Mouse (Mus musculus) large intestine, adult 2 months (tissue): Measurements from ENCODE around the gene Immp1l. TPM values are rescaled to one million over a fixed set of nuclear protein-coding genes. Genes with fewer than 3 reads are reported as not detected.

ENCODE experiments used
- DNase-seq: peaks from one replicate; pipeline ENCODE4 v3.0.0-alpha.2; 2012; ENCODE audit warnings: low read depth, low spot score
- WGBS: fragments of 180-500 bp; shearing (Covaris S2); methylation state at CpG from one replicate; pipeline ENCODE4 v1.1.7; 2018; 5-methylcytosine and 5-hydroxymethylcytosine counted together
- polyA plus RNA-seq: library from polyadenylated mRNA; depleted of rRNA; stranded (reverse); fragments of >200 nt; gene quantifications from 2 replicates; pipeline ENCODE4 v1.2.3, GENCODE M21; 2012; rRNA removed

Immp1l gene
- polyA plus RNA-seq = 15.5 and 15.8 TPM in 2 replicates

DNA sequence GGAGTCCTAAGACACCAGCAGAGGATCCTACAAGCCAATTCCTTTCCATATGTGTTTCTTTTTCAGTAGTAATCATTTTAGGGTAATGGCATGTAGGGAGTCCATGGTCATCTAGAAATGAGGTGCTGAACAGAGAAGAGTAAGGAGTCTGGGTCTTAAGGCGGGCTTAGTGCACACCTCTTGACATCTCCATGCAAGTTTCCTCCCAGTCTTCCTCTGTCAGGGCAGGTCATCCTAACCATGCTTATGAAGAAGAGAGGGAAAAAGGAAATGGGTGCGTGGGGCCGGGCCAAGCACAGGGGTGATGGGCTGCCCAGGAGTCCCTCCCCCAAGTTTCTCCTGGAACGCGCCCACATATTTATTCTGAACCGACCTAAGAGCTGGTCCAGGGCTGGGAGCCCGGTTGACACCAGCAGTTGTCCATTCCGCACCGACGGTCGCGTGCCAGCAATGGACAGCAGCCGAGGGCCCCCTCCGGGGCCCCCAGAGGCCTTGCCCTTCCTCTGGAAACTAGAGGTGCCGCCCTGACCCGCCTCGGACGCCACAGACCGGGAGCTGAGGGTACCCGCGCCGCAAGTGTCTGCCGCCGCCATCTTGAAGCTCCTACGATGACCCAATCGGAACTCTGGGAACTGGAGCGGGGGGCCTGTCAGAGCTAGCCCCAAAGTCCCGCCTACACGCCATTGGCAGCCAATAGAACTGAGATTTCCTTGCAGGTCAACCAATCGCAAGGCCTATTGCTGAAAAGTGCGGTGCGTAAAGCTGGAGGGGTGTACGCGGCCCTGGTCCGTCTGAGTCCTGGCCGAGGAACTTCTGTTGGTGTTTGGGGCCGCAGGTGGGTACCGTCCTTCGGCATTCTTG, at the start of gene Immp1l, which contains the start of gene Elp4:
TSS of gene Immp1l (plus strand) at position 743 of the 861 bp plus-strand sequence.
TSS of gene Elp4 (minus strand) at position 669 of the 861 bp plus-strand sequence.
- peak; percentile 99 for DNase-seq
- under 1% methylated on average over 39 of the region's 39 CpGs for WGBS

DNA sequence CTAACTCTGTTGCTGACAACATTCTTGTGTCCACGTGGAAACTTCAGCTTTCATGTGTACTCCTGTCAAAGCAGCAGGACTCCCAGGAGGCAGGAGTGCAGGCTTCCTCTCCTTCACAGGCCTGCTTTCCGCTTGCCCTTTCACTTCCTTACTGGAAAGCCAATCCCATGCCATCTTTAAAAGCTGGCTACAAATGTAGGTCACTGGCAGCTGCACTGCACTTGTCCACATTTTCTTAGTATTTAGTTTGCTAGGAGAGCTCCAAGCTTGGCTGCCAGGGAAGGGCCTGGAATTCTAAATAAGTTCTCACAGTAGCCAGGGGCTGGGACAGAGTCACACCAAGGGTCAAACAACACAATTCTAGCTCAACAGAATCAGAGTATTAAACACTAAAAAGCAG, 49.7 kb upstream of the Immp1l start:
- 56% methylated on average over 2 of the region's 2 CpGs for whole genome bisulfite sequencing
- DNase-seq = no peak

DNA sequence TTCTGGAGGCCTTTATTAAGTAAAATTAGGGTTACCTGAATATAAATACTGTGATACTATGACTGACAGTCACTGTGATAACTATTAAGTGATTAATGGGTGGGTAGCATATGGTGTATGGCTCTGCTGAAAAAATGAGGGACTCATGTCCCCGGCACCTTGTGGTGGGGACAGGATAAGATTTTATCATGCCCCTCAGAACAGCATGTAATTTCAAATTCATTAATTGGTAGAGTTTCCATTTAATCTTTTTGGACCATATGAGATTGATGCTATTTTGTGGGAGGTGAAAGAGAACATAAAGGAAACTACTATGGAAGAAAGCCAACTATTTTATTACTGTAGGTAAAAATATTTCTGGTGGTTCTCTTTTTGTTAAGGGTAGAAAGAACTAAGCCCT, 31.0 kb upstream of the Immp1l start:
- DNase-seq = no peak
- 98% methylated on average over 1 of the region's 1 CpGs for WGBS

DNA sequence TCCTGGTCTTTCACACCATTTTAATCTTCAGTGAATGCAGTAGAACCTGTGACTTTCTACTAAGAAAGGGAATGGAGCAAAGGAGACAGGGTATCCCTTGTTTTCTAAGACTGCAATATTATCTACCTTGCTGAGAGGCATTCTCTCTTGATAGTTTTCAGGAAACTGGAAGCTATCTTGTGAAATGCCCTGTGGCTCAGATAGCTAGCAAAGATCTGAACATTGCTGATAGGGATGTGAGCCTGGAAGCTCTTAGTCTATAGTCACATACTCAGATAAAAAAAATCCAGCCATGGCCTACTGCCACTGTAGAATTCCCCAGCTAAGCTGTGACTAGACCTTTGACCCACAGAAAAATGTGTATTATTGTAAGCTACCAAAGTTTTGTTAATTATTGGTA, 13.6 kb upstream of the Immp1l start:
- no peak for DNase-seq

DNA sequence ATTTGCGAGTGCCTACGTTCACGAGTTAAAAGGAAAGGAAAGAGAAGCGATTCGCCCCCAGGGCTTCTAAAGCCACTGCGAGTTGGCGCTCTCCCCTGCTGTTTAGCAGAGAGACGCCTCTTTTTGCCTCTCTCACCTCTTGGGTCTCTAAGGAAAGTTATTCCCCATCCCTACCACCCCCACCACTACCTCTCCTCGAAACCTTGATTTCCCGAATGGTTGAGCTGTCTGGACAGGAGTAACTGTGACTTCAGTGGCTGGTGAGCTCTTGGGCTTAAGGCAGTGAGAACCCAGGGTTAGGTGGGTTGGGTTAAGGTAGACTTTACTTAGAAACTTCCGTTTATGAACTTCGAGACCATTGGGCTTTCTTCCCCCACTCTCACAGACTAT, 314 bp downstream of the Immp1l start:
- WGBS = under 1% methylated on average over 12 of the region's 12 CpGs
- peak; percentile 24 for DNase-seq

DNA sequence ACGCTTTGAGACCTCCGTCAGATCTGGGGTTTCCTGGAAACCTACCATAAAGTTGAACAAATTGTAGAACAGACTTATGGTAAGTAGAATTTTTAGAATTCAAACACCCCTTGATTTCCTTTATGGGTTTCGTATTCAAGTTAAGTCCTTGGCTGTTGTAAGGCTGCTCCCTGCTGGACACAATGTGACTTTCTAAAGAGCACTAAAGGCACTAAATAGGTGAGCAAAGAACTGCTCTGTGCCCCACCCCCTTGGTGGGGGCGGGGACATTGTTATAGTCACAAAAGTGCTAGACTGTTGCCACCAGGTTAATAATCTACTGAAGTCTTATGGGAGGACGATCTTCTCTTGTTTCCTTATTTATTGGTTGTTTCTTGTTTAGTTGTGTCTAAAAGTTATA, 3.9 kb downstream of the Immp1l start:
- 62% methylated on average over 5 of the region's 5 CpGs for WGBS
- peak; percentile 69 for DNase-seq

DNA sequence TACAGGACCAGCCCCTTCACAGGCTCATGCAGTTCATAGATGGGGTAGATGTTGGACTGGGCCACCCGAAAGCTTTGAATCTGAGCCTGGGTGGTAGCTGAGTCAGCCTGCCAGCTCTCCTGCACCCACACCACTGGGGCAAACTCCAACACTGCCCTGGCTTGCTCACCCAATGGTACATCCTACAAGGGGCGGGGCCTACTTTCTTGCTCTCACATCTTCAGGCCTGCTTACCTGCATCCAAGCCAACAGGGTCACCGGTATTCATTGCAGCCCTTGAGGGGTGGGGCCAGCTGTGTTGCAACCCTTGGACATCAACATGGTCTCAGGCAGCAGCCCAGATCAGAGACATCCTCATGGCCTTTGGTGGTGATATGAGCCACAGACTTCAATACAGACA, 6.2 kb downstream of the Immp1l start:
- DNase-seq = no peak
- 82% methylated on average over 3 of the region's 3 CpGs for WGBS

DNA sequence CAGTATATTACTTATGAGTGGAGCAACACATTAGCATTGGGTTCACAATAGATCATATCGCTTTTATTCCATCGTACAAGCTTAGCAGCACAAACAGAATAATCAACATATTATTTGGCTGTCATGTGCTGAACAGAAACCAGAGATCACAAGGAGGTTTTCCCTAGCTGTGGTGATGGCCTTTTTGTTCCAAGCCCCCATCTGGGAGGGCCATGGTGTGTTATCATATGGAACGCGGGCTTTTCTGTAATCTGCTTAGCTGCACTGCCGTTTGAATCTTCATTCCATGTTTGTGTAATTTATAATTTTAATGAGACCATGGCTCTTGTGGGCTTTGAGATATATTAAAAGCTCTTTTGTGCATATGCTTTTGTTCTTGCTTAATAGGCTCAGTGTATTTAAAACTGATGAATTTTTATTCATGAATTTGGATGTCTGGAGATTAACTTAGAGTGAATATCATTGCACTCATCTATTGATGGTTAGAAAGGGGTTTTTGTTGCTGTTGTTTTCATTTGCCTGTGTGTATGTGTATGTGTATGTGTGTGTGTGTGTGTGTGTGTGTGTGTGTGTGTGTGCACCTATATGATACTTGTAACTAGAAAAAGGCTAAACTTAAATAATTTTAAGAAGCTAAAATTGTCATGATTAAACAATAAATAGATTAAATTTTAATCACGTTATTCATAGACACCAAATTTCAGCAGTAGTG, 9.4 kb downstream of the Immp1l start:
- WGBS = 89% methylated on average over 6 of the region's 6 CpGs
- no peak for DNase-seq

DNA sequence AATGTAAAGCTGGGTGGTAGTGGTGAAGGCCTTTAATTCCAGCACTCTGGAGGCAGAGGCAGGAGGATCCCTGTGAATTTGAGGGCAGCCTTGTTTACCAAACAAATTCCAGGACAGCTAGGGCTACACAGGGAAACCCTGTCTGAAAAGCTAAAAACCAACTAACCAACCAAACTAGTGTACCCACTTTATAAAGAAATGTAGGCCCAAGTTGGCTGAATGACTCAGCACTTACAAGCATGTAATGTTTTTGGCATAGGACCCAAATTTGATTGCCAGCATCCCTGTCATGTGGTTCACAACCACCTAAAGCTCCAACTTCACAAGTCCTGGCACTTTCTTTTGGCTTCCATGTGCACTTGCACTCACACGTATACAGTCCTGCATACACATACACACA, 12.2 kb downstream of the Immp1l start:
- 90% methylated on average over 1 of the region's 1 CpGs for WGBS
- no peak for DNase-seq

DNA sequence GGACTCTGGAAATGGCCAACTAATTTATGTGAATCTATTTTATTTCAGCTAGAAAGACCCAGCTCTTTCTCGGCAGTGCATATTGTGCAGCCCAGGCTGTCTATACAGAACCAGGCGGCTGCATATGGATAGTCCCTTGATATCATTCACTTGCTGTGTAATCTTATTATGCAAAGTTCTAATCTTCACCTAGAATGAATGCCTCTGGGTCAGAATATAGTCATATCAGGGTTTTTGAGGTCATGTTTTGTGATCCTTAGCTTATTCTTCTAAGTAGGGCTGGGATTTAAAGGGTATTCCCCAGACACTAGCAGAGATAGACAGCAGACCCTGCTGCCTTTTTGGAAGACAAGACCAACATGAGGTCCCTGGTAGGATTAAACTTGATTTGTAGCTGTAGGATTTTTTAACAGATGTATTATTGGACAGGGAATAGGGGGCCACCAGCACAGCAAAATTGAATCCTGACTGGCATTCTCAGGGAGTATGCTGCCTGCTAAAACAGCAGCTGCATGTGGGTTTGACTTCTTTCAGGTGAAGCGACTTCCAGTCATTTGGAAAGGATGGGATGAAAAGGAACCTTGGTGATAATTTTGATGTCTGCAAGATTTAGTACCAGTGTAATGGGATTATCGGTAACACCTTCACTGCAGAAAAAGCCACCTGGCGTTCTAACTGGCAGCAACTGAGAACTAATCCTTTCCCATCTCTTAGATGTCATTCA, 13.3 kb downstream of the Immp1l start:
- WGBS = 88% methylated on average over 5 of the region's 5 CpGs
- no peak for DNase-seq

DNA sequence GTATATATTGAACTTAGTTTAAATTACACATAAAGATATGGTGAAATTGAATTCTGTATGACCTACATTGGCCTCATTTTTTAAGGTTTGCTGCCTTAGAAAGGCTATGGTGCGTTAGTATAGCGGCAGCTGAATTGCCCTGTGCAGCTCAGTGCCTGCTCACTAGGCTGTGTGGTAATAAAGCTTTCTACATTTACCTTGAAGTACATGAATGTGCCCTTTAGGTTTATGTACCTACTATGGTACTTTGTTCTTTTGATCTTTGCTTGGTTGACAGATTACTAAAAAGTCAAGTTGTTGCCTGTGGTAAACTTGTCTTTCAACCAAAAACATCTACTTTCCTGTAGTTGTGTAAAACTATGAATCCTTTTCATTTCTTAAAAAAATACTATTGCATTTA, 45.7 kb downstream of the Immp1l start:
- DNase-seq = no peak
- 93% methylated on average over 2 of the region's 2 CpGs for WGBS

DNA sequence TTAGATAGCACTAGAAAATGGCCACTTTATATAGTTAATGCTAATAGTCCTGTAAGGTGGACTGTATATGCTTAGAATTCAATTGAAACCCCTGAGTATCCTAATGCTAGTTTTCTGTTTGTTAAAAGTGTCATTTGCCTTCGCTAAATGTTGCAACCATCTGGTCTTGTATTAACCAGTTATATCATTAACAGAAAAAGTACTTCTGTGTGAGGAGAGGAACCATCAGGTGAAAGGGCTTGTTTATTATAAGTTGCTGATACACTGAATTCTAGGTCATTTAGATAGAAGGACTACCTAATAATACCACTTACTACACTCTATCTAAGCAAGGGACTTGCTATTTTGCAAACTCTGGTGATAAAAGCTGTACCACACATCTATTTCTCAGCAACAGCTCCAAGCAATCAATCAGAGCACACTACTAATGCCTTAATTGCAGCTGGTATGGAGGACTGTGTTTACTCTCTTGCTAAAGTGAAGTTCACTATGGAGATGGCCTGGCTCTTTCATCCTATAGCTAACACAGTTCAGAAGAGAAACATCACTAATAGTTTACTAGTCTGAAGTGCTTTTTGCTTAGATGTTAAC, 47.0 kb downstream of the Immp1l start:
- 89% methylated on average over 1 of the region's 1 CpGs for WGBS
- DNase-seq = no peak

DNA sequence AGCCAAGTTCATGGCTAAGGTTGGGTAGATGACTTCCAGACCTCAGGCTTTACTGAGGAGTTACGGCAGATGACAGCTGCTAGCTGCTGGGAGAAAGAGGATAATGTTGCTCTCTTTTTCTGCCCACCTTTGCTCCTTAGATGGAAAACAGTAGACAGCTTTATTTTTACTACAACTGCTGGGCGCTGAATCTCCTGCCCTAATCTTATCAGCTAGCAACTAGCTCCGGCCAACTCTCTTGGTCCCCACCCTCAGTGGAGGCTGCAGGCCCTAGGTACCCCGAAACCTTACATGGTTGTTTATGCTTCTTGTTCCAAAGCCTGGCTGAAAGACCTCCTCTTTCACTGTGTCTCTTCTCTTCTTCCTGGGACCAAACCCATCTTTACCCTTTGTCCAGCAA, 49.4 kb downstream of the Immp1l start:
- whole genome bisulfite sequencing = 91% methylated on average over 4 of the region's 4 CpGs
- no peak for DNase-seq

DNA sequence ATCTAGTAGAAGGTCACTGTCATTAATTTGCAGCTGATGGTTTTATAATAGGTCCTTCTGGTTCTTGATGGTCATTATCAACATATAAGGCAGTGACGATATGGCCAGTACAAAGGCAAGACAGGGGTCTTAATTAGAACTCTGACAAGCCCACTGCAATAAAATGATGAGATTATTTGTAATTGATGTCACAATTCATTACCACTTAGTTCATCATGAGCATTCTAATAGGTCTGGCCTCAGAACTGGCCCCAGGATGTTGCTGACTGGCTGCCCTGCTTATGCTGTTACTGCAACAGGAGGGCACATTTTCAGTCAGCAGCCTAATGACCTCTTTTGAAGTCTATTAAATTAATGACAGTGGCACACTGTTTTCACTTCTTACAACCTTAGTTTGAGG, 59.0 kb downstream of the Immp1l start:
- no peak for DNase-seq
- 92% methylated on average over 1 of the region's 1 CpGs for WGBS

DNA sequence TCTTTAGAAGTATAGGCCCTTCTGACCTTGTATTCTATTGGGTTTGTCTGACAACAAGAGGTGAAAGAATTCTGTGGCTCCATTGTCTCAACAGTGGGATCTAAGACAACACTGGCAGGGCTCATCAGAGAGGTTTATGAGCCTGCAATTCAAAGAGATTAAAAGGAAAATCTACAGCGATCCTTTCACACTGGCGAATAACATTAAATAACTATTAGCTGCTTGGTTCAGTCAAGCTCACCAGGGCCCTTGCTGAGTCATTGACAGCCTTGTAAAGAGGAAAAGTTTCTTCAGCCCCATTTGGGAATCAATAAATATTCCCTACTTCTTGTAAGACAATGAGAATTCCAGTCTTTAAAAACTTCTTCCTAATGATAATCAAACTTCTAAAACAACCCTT, 69.5 kb downstream of the Immp1l start:
- WGBS = 41% methylated on average over 2 of the region's 2 CpGs

DNA sequence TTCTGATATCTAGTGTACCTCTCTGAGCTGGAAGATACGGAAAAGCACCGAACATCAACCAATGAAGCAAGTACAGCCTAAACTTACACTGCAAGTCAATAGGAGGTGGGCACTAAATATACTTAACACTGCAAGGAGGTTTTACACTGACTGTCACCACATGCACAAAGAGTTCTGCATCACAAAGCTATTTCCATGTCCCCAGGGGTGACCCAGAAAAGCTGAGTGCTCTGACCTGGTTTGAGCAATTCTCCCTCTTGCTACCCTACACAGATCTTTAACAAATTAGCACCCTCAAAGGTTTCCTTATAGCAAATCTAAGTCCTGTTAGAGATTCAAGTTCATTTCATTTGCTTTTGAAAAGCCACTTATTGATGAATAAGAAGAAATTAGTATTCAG, 73.6 kb downstream of the Immp1l start:
- no peak for DNase-seq
- WGBS = 95% methylated on average over 2 of the region's 2 CpGs

More for the DNA sequence above, 69.5 kb downstream of the Immp1l start:
- DNase-seq = no peak

DNA sequence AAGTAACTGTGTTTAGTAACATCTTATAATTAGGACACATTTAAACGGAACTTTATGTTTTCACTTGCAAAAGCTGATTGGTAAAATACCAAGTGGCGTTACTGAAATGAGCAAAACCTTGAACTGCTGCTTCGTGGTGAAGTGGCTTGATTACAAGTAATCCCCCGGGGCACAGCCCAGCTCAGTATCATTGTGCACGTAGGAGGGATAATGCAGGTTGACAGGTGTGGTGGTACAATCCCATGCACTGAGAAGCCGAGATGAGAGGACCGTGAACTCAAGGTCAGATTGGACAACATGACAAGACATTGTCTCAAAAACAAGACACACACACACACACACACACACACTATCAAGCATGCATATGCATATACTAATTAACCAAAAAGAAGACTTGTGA, 80.8 kb downstream of the Immp1l start:
- no peak for DNase-seq
- WGBS = 89% methylated on average over 7 of the region's 7 CpGs

DNA sequence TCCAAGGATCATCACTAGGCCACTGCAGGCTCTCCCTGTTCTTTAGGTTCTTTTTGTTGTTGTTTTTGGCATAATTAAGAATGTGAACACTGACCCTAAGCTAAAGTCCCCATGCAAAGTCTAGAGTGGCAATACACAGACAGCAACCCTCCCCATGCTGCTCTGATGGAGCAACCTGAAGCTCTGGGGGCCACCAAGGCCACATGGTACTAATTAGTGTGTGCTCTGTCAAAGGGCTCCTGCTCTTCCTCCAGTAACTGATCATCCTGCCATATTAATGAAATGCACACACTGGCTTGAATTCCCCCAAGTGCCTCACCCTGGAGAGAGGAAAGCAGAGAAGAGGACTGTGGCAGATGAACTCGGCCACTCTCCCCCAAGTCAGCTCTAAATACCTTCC, 82.7 kb downstream of the Immp1l start:
- DNase-seq = no peak
- WGBS = 90% methylated on average over 1 of the region's 1 CpGs

DNA sequence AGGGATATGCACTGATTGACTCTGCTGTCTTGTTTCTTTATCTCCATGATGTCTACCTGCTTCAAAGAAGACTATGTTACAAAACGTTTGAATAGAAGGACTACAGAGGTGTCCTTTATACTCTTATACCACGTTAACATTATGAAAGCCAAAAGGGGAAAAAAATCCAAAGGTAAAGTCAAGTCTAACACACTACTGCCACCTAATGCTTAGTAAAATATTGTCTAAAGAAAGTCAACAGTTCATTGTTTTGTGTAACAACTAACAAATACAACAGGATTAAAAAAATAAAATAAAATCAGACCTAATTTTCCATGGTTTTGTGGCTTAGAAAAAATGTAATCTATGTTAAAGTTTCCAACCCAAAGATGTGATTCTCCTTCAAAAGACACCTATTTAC, 83.6 kb downstream of the Immp1l start:
- DNase-seq = no peak

More for the DNA sequence above, 83.6 kb downstream of the Immp1l start:
- 26% methylated on average over 2 of the region's 2 CpGs for whole genome bisulfite sequencing
